Mouse (Mus musculus): ENCODE measurements around the gene Aplp2. TPM values are rescaled to one million over a fixed set of nuclear protein-coding genes. Genes with fewer than 3 reads are reported as not detected.
A peak's percentile ranks its signal among the peaks of the same experiment; 100 is the strongest.
"Not testable (repeated sequence)": the region's sequence is repeated elsewhere in the genome, so short reads cannot be mapped to it uniquely, and the experiment has no call there.

Aplp2 gene
- total RNA-seq, 2 experiments from 2014 or later, result 563 to 569 TPM

DNA sequence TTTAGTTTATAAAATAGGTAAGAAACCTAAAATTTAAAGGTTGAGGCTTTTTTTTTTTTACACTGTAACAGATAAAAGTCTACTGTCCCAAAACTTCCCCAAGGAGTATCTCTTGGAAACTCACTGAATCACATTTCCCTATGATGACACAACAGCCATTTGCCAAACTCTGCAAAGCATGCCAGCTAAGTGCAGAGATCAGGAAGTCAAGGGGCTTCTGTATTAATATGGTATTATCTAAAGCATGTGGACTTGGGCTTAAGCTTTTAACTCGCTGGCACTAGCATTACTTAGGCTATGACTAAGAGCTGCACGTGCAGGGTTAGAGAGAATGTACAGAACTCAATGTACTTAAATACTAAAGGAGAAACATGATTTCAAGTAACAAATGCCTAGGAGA lies 22.4 kb downstream of the Aplp2 start:
- intact Hi-C loops (cut with DNase I), result no loop called here

DNA sequence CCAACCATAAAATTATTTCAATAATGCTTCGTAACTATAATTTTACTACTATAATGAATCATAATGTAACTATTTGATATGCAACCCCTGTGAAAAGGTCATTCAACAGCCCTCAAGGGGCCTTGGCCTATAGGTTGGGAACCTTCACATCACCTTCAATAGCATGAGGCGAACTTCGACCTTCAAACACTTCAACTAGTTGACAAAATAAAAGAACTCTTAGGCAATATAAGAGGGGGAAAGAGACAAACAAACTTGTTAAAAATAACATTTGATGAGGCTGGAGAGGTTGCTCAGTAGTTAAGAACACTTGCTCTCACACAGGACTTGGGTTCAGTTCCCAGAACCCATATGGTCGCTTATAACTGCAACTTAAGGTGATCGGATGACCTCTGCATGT lies 27.2 kb downstream of the Aplp2 start:
- intact Hi-C loops (cut with DNase I), result no loop called here
- no peak for DNase-seq (ENCODE audit: low spot score in 2 of 2)

More for the DNA sequence above, 22.4 kb downstream of the Aplp2 start:
- no peak for DNase-seq (ENCODE audit: low spot score in 2 of 2)

DNA sequence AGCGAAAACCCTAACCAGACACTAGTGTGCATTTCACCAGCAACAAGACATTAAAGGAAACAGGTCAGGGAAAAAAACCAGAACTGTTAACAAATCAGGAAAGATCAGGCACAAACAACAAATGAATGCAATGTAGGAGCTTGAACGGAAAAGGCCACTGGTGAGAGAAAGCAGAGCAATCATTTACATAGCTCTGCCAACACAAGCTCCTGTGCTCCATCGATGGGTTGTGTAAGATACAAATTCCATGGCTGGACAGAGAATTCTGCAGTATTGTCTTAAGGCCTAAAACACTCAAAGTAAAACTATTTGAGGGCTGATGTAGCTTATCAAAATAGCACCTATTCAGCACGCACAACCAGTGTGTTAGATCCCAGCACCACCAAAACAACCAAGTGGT lies 28.6 kb downstream of the Aplp2 start:
- intact Hi-C loops (cut with DNase I), result no loop called here
- DNase-seq (ENCODE audit: low spot score in 2 of 2), result no peak

DNA sequence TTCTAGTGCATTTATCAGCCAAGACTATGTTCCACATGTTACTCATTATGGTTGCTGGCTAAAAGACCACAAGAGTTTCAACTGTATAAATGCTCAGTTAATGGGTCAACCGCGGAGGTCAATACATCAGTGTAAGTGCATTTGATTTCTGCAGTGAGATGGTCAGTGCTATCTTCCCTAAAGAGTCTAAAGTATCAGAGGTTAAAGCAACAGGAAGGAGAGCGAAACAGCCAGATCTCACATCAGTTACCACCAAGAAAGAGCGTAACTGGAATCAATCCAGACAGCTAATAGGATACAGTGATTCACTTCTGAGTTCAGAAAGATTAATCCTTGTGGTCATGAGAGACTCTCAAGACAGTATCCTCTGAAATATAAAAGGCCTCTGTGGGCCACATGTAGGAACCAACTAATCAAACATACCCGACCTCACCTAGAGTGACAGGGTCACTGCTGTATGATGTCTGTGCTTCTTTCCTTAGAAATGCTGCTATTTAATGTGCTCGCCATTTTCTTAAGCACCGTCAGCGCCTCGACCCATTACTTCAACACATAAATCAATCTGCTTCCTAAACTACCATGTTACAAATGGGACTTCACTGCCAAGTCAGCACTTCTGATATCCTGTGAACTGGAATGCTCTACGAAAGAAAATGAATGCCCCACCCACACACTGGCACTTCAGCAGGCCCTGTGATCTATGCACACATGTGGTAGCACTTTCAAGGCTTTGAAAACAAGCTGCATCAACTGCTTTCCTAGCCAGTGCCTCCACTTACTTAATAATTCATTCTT lies 30.1 kb downstream of the Aplp2 start:
- DNase-seq (ENCODE audit: low spot score in 2 of 2), result no peak

DNA sequence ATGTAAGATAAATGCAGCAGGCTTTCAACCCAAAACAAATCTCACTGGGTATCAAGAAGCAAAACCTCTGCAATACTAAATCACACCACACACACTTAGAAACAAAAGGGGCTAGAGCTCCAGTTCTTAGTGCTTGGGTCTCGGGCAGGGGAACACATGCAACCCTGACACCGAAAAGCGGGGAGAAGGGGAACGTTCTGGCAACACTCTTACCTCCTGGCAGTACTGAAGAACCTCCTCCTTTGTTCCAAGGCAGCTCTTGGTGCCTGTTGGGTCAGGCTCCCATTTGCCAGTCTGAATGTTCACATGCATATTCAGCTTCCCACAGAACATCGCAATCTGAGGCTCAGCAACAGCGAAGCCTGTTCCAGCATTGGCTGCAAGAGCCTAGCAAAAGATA lies 33.9 kb downstream of the Aplp2 start:
- no peak for DNase-seq (ENCODE audit: low spot score in 2 of 2)
- intact Hi-C loops (cut with DNase I), result loop anchor here (5.0 kb wide), 1 partner anchor 35 kb away; the partner anchor contains the start of gene Aplp2

More for the DNA sequence above, 30.1 kb downstream of the Aplp2 start:
- intact Hi-C loops (cut with DNase I), result no loop called here

DNA sequence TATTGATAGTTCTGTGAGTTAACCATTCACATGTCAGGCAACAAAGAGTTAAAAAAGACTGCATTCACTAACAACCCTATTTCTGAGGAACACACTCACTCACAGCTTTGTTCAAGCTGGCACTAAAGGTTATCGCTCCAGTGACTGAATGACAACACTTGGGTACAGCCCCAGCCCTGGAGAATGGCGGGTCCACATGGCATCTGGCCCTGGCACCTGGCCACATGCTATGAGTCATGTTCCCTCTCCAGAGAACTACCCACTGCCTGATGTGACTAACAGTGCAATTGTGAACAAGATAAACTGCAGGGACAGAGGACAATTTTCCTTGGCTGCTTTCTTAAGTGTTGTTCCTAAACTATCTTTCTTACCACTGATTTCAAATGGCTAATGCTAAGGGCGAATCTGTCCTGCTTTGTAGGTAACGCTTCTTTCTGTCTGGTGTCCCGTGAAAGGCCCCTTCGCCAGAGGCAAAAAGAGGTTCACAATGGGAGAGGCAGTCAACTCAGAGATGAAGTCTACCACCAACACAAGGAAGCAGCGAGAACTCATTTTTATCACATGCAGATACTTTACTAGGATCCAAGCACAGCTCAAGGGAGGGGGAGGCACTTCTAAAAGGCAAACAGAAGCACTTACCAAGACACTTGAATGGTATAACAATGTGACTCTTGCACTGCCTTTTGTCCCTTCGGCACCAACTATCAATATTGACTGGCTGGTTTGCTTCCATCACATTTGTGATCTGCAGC lies 35.1 kb downstream of the Aplp2 start:
- DNase-seq (ENCODE audit: low spot score in 2 of 2), result peak; percentile 81 to 82

DNA sequence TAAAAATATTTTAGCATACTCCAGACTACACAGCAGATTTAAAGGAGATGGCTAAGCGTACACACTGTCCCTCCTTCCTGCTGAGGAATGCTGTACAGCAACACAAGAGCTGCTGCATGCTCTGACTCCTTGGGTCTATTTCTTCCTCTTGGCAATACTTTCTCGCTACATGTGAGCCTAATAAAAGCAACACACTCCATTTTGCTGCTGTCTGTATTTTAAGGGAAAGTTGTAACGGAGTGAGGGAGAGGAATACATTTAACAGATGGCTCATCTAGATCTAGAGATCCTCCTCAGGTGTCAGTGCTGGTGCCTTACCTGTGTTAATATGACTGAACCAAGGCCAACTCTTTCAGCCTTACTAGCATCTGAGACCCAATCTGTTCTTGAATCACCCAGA lies 35.6 kb downstream of the Aplp2 start:
- intact Hi-C loops (cut with DNase I), result loop anchor here (5.0 kb wide), 1 partner anchor 36 kb away; the partner anchor contains the start of gene Aplp2
- no peak for DNase-seq (ENCODE audit: low spot score in 2 of 2)

More for the DNA sequence above, 35.1 kb downstream of the Aplp2 start:
- intact Hi-C loops (cut with DNase I), result loop anchor here (5.0 kb wide), 1 partner anchor 36 kb away; the partner anchor contains the start of gene Aplp2

DNA sequence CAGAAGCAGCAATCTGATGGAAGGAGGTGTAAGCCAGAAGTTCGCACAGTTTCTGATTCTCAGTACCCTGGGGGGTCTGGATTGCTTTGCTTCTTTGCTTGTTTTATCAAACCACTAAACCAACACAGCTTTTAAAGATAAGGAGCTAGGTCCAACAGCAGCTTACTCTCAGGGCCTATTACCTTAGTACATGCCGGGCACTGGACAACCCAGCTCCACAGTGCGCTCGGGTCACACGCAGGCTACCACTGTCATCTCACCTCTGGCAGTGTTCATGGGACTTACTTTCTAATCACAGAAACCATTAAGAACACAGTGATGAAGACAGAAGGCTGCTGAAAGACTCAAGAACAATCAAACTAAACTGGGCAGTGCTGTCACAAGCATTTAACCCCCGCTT lies 36.3 kb downstream of the Aplp2 start:
- DNase-seq (ENCODE audit: low spot score in 2 of 2), result no peak

DNA sequence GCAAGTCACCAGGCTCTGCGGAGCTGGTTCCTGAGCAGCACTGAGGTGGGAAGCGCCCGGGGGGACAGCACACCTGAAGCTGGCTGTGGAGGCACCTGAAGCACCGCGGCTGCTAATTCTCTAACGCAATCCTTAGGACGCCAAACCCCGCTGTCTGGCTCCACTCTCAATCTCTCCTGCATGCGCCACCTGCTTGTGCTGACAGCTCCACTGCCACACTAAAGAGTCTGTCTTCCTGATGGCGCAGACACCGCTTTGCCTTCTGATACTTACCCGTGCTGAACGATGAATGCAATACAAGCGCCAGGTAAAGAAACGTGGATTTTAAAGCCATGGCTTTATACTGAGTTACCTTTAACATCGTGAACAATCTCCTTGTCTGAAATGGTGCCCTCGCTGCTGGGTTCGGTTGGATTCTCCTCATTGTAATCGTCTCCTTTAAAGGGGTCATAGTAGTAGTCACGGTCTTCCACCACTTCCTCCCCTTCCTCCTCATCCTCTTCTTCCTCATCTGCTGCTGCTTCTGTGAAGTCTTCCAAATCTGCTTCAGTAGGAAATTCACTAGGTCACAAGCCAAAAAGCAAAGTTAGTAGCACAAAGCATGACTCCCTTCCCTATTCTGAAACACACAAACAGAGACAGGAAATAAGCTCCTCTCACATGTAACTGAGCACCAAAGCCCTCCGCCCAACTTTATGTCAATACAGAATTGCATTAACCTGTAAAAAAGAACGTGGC lies 43.1 kb downstream of the Aplp2 start:
- intact Hi-C loops (cut with DNase I), result no loop called here
- DNase-seq (ENCODE audit: low spot score in 2 of 2), result no peak

More for the DNA sequence above, 36.3 kb downstream of the Aplp2 start:
- intact Hi-C loops (cut with DNase I), result loop anchor here (5.0 kb wide), 1 partner anchor 37 kb away; the partner anchor contains the start of gene Aplp2

DNA sequence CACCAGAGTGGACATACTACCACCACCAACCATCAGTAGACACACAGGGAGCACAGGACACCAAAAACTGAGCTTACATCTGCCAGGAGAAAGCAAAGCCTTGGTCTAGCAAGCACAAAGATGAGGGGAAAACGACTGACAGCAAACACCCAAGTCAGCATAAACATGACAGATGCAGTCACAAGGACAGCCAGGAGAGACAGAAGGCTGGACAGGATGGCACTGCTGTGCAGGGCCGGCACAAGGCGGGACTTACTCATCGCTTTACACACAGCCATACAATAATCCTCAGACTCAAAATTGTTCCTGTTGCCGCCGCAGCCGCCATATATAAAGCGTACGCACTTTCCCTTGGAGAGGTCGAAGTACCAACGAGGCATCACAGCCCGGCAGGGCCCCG lies 44.3 kb downstream of the Aplp2 start:
- intact Hi-C loops (cut with DNase I), result no loop called here
- no peak for DNase-seq (ENCODE audit: low spot score in 2 of 2)

DNA sequence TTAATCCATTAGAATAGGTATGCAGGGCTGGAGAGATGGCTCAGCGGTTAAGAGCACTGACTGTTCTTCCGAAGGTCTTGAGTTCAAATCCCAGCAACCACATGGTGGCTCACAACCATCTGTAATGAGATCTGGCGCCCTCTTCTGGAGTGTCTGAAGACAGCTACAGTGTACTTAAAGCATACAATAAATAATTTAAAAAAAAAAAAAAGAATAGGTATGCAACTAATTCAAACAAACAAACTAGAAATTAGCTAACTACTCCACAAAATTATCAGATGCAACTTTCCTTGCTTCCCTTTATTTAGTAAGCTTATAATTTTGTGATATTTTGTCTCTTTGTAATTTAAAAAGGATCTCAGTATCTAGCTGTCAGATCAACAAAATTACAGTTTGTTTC lies 46.1 kb downstream of the Aplp2 start:
- DNase-seq (ENCODE audit: low spot score in 2 of 2); intact Hi-C loops (cut with DNase I): not testable (repeated sequence)

DNA sequence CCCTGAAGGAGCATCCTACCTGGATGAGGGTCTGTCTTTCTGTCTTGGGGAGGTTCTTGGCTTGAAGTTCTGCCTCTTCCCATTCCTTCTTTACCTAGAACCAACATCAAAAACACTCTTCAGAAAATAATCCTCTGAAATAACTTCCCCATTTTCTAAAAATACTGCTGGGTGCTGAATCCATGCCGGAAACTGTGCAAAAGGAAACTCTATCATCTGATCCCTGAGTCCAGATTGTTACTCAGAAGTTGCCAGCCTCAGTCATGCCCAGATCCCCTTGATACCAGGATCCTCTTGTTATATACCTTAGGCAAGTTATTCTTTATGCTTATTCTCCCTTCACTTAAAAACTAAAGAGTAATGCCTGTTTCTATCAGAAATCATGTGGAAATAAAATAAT lies 48.3 kb downstream of the Aplp2 start:
- DNase-seq (ENCODE audit: low spot score in 2 of 2), result no peak
- intact Hi-C loops (cut with DNase I), result no loop called here

DNA sequence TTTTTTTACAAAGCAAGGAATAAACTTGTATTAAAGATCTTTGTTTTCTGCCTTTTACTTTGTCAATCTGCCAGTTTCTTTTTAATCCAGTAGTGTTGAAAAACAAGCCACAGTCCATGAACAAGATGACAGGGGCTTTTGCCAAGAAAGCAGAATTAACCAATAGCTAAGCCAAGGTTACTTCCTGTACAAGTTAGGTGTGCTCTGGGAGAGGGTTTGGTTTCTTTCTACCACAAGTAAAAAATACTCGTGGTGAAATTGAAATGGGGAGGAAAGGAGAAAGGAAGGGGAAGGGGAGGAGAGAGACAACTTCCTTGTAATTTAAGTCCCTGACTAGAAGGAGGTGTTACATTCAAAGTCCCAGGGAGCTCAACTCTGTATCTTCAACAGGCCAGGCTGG lies 48.7 kb downstream of the Aplp2 start:
- intact Hi-C loops (cut with DNase I), result no loop called here
- DNase-seq (ENCODE audit: low spot score in 2 of 2), result no peak

DNA sequence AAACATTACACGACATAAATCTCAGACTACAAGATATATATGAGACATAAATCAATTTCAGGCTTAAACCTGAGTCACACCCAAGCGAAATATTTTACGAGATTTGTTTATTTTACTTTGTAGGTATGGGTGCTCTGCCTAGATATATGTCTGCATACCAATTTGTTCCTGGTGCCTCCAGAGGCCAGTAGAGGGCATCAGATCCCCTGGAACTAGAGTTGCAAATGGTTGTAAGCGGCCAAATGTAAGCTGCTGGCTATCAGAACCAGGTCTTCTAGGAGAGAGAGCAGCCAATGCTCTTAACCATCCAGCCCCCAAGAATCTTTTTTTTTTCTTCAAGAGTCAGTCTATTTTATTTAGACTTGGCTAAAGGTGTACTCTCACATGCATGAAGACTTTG lies 51.7 kb downstream of the Aplp2 start:
- no peak for DNase-seq (ENCODE audit: low spot score in 2 of 2)
- intact Hi-C loops (cut with DNase I), result no loop called here

DNA sequence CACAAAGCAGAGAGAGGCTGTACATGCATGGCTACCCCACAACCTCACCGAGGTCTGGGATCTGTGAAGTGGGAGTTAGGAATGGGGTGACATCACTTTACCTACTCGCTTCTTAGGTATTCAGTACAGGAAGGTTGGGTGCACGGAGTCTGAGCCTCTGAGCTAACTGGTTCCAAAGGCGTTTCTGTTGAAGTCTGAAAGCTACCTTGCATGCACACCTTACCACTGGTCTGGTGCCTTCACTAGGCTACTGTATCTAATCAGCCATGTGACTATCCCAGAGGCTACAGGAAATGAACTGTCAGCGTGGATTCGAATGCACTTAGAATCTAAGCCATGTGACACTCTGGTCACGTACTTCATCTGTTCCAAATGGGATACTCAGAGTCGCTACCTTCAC lies 55.0 kb downstream of the Aplp2 start:
- no peak for DNase-seq (ENCODE audit: low spot score in 2 of 2)
- intact Hi-C loops (cut with DNase I), result no loop called here

DNA sequence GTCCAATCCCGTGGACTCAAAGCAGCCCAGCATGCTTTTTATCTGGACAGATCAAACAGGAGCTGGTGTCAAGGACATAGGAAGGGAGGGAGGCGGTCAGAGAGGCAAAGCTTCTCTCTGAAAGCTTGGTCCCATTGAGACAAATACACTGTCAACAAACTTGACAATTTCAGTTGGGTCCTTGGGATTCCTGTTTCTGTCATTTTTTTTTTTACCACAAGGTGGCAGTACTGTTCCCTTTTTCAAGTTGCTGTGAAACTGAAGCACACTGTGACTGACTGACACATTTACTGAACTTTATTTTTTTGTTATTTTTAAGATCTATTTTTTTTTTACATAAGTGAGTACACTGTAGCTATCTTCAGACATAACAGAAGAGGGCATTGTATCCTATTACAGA lies 60.6 kb downstream of the Aplp2 start:
- intact Hi-C loops (cut with DNase I), result loop anchor here (2.0 to 5.0 kb wide), 2 partner anchors 131 to 198 kb away; partner anchors contain the start of gene Prdm10
- DNase-seq (ENCODE audit: low spot score in 2 of 2), result no peak

DNA sequence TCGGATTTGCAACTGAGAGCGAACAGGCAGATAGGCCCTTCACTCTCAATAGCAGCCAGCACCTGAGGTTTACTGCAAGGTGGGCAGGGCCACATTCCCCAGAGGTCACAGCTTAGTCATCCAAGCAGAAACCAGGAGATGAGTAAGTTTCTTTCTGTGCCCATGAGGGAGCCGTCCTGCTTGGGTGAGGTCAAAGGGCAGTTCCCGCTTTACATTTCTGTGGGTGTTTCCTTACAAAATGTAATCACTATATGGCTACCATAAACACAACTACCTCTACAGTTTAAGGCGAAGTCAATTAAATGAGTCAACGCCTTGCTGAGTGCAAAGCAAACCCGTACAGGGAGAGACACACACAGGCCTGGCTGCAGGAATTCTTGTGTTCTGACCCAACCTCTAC lies 63.5 kb downstream of the Aplp2 start:
- intact Hi-C loops (cut with DNase I), result no loop called here
- DNase-seq (ENCODE audit: low spot score in 2 of 2), result no peak

DNA sequence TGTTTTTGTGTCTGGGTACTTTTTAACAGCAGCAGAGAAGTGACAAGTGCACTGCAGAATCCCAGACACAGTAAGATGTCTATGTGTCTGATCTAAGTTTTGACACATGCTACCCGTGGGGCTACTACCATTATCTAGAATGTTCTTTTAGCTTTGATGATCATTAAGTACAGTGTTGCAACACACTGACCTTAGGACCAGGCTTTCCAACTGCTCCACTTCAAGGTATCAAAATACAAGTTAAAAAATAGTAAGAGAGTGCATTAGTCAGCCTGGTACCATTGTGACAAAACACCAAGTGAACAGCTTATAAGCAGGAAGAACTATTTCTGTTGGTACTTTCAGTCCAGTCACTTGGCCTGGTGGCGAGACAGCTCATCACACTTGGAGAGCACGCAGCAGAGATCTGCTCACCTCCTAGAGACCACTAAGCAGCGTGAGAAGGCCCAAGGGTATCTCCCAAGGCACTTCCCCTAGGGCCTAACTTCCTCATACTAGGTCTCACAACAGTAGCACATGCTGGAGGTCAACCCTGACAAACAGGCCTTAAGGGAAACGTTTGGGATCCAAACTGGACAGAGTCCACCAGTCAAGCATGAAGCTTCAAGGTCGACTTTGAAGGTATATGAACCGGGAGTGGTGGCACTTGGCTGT lies 66.2 kb downstream of the Aplp2 start:
- no peak for DNase-seq (ENCODE audit: low spot score in 2 of 2)
- intact Hi-C loops (cut with DNase I), result no loop called here

DNA sequence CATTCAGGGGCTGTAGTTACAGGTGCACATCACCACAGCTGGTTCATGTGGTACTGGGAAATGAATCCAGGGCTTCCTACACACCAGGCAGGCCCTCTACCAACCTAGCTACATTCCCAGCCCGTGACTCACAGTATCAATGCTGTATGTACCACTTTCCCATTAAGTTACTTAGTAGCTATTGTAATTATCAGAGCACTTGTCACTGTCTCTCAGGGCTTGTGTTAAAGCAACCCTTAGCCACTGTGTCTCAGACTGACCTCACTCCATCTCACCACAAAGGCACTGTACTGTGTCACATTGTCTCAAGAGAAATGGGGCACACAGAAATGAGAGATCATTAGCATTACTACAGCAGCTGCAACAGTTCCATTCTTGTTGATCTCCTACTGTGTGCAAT lies 68.7 kb downstream of the Aplp2 start:
- no peak for DNase-seq (ENCODE audit: low spot score in 2 of 2)
- intact Hi-C loops (cut with DNase I), result no loop called here

DNA sequence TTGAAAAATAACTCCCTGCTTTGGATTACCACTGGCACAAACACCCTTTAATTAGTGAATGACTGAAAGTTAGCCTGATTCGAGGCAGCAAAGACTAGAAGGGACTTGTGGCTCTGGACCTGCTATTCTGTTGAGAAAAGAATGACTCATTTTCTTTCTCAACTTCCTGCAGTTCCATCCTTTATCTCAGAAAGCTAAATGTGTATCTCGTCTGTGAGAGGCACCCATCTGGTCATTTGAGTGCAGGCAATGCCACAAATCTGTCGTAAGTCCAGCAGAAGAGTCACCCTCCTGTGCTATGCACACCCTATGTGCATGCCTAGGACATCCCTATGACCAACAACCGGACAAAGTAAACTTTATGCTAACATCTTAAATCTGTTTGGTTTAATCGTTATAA lies 78.5 kb downstream of the Aplp2 start:
- no peak for DNase-seq (ENCODE audit: low spot score in 2 of 2)
- intact Hi-C loops (cut with DNase I), result no loop called here
